Mouse (Mus musculus) bone marrow macrophage, adult 2 months (primary cell): Measurements from ENCODE around the gene Ppp2r3a.

Source experiments
- CTCF ChIP-seq: IDR thresholded peaks from 2 replicates; pipeline ENCODE4 v1.5.1; 2012; ENCODE audit warnings: low read depth, mild to moderate bottlenecking, low read length, moderate library complexity
- POLR2A ChIP-seq: IDR thresholded peaks from 2 replicates; pipeline ENCODE4 v1.6.1; 2012; ENCODE audit warnings: mild to moderate bottlenecking, low read depth, low read length, borderline replicate concordance

- TF ChIP-seq POLR2A (no peak), CTCF (no peak)
Measured at GRCm38 (mm10) chr9:101198261-101198660, 53.3 kb downstream of the Ppp2r3a start.
